Mouse (Mus musculus): ENCODE data around the gene Ptprk.

Ptprk gene

DNA sequence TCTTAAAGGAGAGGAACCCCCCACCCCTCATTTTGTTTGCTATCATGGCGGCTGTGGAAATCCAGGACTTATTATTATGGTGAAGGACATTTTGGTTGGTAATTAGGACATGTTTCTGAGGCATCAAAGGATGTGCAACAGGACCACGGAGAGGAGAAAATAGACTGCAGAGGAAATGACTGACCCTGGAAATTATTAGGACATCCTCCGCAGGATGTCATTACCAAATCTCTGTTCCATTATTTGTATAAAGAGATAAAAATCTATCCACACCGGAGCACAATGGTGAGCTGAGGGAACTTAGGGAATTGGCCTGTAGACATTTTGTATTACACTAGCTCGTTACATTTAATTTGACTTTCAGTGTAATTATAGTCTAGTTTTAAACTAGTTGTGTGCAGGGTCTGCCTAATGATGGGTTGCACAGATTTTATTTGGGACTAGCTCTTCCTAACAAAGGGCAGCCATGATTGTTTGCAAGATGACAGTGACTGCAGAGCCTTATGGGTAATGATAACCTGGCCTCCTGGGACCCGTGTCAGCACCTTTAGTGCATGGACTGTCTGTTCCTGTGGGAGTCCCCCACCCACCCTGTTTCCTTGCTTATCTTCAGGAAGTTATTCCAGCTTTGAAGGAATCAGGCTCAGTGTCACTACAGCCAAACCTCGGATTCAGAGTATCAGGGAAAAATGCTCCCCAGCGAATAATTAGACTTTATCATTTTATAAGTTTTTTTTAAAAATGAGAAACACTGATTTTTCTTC is 38.4 kb downstream of the Ptprk start:
- in situ Hi-C loops (cut with MboI) = no loop called here

GRCm38 (mm10) chr10:28113879-28114278 is 39.3 kb downstream of the Ptprk start:
- in situ Hi-C loops (cut with MboI) = no loop called here

DNA sequence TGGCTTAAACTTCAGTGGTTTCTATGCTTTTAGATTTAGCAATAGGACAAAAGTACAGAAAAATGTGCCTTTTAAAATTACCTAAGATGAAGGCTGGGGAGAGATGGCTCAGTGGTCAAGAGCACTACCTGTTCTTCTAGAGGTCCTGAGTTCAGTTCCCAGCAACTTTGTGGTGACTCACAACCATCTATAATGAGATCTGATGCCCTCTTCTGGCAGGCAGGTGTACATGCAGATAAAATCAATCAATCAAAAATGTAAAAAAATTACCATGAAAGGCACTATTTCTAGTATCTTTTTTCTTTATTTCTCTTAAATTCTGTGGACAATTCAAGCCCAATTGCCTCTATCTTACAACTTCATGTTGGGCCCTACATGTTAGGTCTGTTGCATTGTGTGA is 42.4 kb downstream of the Ptprk start:
- in situ Hi-C loops (cut with MboI) = no loop called here

- in situ Hi-C loops (cut with MboI) = no loop called here
Measured at GRCm38 (mm10) chr10:28118783-28119365, 44.3 kb downstream of the Ptprk start.

DNA sequence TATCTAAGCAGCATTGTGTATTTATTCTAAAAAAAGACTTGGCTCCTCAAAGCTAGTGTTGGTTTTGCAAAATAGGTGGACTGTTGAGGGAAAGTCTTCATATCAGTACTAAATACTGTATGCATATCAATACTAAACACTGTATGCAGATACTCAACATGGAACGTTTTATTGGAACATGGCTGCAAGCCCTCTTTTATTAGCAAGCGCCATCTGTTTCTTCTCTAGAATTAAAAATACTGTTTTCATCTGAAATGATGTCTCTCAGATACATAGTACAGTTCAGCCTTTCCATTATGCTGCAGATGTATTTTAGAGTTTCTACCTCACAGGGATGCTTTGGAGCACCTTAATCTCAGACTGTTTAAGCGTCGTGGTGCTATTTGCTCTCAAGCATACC is 49.3 kb downstream of the Ptprk start:
- in situ Hi-C loops (cut with MboI) = no loop called here

DNA sequence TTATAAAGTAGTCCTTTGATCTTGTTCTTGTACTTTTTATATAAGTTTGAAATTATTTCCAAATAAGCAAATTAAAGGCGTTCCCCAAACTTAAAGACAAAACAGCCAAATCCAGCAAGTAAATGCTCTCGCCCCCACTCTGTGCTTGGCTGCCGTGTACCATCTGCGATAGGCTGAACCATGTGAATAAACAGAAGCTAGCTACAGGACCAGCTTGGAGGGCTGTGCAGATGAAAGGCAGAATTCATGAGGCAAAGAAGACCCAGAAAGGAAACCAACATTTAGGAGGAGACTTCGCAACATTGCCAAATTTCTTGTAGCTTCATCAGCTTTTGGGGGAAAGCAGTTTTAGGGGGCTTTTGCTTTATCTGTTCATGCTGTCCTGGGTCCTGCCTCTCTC is 53.4 kb downstream of the Ptprk start:
- in situ Hi-C loops (cut with MboI) = no loop called here

DNA sequence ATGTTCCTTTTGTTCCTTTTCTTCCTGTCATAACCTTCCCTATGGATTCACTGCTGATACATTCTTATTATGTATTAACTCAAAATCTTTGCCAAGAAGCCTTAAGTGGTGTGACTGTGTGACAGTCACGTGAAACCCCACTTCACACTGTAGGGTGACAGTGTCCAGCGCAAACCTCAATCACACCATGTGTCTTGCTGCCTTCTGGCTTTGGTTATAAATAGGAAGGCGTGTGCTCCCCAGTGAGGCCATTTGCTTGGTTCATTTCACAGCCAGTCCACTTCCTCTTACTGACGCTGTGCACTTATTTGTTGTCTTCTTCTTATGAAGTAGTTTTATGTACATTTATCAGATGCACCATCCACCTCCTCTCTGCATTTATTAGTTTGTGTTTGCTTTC is 53.8 kb downstream of the Ptprk start:
- in situ Hi-C loops (cut with MboI) = no loop called here

DNA sequence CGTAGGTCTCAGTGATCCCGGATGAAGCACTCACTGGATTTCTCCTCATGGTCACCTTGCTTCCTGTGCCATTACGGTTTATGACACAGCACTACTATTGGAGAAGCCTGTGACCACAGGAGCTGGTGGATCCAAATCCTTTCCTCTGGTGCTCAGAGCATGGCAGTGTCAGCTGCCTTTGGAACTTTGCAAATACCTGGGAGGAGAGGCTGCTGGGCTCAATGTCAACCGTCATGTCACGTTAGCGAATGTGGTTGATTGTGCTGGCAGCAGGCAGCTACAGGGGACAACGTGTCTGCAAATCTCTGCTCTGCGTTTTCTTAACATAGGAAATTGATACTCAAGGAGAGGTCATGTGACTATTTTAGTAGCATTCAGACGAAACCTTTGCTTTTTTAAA is 55.8 kb downstream of the Ptprk start:
- in situ Hi-C loops (cut with MboI) = no loop called here

DNA sequence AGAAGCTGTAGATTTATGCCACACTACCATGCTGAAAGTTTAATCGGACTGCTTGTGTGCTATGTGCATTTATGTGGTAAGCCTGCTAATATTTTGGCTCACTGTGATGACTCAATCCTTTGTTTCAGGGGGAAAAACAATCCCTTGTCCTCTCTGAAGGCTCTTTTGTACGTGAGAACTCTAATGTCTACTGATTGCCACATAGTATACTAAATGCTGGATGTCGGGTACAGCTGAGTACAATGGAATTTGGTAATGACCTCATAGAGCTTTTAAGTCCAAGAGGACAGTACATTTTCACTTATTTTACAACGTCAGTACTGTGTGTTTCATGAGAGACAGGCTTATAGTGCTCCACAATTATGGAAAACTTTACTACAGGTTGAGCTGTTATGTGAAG is 59.1 kb downstream of the Ptprk start:
- in situ Hi-C loops (cut with MboI) = no loop called here

DNA sequence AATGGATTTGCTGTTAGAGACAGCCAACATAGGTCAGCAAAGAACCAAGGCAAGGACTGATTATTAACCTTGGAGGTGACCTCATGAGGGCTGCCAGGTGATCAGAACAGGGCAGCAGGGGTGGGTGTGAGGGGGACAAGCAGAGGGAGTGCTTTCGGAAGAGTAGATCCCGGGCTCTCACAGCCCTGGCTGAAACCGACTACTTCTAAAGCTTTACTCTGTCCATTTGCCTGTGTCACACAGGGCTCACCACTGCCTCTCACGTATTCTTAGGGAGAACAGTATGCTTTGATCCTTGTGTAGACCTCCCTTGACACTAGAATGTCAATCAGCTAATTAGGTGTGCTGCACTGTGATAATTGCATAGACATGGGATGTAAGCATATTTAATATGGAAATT is 63.8 kb downstream of the Ptprk start:
- in situ Hi-C loops (cut with MboI) = no loop called here

DNA sequence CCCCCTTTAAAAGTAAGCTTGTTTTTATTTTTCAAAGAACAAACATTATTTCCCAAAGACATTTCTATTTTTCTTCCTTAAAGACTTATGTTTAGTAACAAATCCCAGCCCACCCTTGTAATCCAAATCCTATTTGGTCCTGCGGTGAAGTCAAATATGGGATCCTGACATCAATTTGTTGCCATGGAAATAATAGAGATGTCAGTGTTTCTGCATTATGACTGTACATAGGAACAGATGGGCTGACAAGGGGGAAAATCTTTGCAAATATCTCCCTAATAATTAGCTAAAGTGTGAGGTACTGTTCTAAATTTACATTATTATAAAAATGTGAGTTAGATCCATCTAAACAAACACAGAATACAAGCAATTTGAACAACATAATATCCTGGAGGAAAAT is 69.8 kb downstream of the Ptprk start:
- in situ Hi-C loops (cut with MboI) = no loop called here

DNA sequence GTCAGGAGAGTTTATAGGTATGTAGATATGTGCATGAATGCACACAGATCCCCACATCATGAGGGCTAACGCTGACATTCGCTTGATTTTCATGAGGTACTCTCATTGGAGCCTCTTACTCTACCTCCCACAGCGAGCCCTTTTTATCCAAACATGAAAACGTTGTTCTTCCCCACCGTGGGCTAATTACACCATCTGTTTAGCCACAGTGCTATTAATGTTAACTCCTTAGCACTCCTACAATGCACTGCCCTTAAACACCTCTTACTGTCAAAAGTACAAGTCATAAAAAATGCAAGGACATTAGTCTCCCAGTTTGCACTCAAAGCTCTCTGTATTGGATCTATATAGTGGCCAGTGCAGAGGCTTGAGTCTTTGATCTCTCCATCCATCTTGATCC is 70.7 kb downstream of the Ptprk start:
- in situ Hi-C loops (cut with MboI) = no loop called here

GRCm38 (mm10) chr10:28155688-28156685 is 81.4 kb downstream of the Ptprk start:
- in situ Hi-C loops (cut with MboI) = no loop called here

DNA sequence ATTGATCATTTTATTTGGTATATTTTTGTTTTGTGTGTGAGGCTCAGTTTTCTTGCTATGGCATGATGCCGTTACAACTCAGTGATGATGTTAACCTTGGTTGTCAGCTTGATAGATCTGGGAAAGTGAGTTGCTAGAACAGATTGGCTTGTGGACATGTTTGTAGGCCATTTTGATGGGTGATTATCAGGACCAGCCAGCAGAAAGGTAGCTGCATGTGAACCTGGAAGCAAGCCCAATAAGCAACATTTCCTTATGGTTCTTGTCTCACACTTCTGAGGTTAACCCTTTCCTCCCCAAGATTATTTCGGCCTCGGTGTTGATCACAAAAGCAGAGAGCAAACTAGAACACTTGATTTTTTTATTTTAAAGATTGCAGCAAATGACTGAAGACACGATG is 85.1 kb downstream of the Ptprk start:
- in situ Hi-C loops (cut with MboI) = no loop called here

DNA sequence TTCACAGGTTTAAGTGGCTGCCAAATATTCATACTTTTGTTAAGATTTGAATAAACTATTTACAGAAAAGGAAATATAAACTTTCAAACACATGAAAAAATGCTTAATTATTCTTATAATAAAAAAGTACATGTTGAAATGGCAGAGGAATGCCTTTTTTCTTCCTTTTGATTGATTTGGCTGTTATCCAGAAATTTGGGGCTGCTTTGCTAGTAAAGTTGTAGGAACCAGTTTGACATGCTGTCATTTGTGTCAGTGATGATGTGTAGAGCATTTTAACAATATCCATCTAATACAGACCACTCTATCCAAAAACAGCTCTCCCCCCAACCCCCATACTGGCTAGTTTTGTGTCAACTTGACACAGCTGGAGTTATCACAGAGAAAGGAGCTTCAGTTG is 86.7 kb downstream of the Ptprk start:
- in situ Hi-C loops (cut with MboI) = no loop called here

GRCm38 (mm10) chr10:28164250-28164649 is 89.6 kb downstream of the Ptprk start:
- in situ Hi-C loops (cut with MboI) = no loop called here

GRCm38 (mm10) chr10:28164746-28165145 is 90.1 kb downstream of the Ptprk start:
- in situ Hi-C loops (cut with MboI) = no loop called here

DNA sequence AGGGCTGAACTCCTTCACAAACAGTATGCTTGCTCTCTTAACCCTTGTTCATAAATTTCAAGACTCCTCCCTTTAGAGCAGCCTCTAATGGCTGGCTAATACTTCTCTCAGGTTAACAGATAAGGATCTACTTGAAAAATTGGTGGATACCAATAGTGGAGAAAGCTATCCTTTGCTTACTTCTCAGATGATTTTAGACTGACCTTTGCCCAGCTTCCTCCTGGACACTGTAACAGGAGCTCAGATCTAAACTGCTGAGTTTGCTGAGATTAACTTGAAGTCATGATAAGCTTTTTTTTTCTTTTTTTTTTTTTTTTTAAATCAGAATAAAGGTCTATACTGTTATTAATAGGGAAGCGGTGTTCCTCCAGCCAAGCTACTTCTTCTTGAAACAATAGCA is 92.0 kb downstream of the Ptprk start:
- in situ Hi-C loops (cut with MboI) = no loop called here

DNA sequence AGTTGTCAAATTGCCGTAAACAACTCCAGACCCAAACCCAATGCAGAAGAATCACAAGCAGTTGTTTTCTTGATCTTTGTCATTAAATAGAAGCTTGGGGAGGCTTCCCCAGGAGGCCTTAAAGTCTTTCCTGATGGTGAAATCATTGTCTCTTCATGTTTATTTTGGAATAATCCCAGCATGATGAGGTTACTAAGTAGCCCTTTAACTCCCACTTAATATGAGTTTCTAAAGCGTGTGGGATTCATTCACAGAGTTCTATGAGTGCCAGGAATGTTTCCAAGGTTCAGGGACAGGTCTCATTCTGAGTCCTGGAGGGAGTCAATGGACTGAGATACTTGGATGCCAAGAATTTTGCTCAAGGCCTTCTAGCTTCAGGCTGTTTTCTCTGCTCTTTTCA is 92.5 kb downstream of the Ptprk start:
- in situ Hi-C loops (cut with MboI) = no loop called here

DNA sequence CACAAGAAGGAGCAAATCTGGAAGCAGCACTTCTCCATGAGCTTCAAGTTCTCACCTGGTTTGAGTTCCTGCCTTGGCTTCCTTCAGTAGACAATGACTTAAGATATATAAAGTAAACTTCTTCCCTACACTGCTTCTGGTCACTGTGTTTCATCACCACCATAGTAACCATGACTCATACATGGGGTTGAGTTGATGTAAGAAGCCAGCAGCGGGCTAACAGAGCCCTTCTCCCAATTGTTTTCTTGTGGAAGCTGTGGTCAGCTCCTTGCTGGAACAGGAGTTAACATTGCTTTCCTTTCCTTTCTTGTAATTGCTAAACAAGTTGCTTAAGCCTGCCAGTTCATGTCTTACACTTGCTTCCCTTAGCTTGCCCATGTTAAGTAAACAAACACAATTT is 96.6 kb downstream of the Ptprk start:
- in situ Hi-C loops (cut with MboI) = no loop called here

- in situ Hi-C loops (cut with MboI) = no loop called here
Measured at GRCm38 (mm10) chr10:28178876-28179275, 104.3 kb downstream of the Ptprk start.

DNA sequence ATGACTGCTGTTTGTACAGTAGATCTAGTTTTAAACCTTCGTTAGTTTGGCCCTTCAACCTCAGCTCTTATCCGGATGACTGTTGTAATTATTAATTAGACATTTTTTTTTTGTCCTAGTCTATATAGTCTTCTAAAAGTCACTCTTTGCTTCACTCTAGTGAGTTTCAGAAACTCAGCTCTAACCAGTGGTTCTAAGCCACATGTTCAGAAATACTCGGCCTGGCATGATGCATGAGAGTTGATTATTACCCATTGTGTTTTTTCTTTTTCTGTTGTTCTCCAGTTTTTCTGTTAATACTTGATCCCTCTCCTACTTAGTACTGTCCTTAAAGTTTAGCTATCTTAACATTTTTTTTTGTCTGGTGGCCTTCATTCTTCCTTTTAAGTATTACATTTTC is 107.5 kb downstream of the Ptprk start:
- in situ Hi-C loops (cut with MboI) = no loop called here

GRCm38 (mm10) chr10:28184675-28185074 is 110.1 kb downstream of the Ptprk start:
- in situ Hi-C loops (cut with MboI) = no loop called here
